Comparison of ENCODE assay signal across 11 mouse cellular contexts in genomic region chr5:110562741-110563326, GRCm38 (mm10). TPM values are rescaled to one million over a fixed set of nuclear protein-coding genes. Genes with fewer than 3 reads are reported as not detected.
DNase-seq lines count a peak whose midpoint lies in the region; ATAC-seq and TF ChIP-seq lines count a peak whose summit lies in the region.
"Had no signal": no experiment of that assay in that cellular context is flagged by ENCODE, and none has a peak within 500 bp of the region (broad histone marks: within the 10 kb centered on the region; RNA-seq: fewer than 3 reads in every experiment).

No protein-coding gene starts in this region.

- H3K27me3 ChIP-seq in forebrain, embryonic 15.5 days = no peaks in the 10 kb centered on the region
- no peaks in the 10 kb centered on the region for H3K27me3 ChIP-seq in forebrain, embryonic 10.5 days (ENCODE audit: poor library complexity, severe bottlenecking)
- no peaks in the 10 kb centered on the region for H3K27me3 ChIP-seq in forebrain, embryonic 16.5 days (replicated peaks; ENCODE audit: control insufficient read depth, insufficient read depth, low read length)
- no peaks in the 10 kb centered on the region for H3K27me3 ChIP-seq in intestine, postnatal 0 days (replicated peaks; ENCODE audit: control insufficient read depth, insufficient read depth, low read length)
- H3K27me3 ChIP-seq: limb, embryonic 15.5 days; neural tube, embryonic 13.5 days had no signal

- H3K4me1 ChIP-seq in forebrain, embryonic 15.5 days = peaks cover 14% of the 10 kb centered on the region
- peaks cover 13% of the 10 kb centered on the region for H3K4me1 ChIP-seq in forebrain, embryonic 10.5 days
- H3K4me1 ChIP-seq in forebrain, embryonic 16.5 days (replicated peaks; ENCODE audit: control insufficient read depth, insufficient read depth, low read length) = 0 out of 2 replicates have a peak, but pooled peaks cover 3% of the 10 kb centered on the region
- no peaks in the 10 kb centered on the region for H3K4me1 ChIP-seq in intestine, postnatal 0 days (replicated peaks; ENCODE audit: control insufficient read depth, insufficient read depth, low read length)
- H3K4me1 ChIP-seq: limb, embryonic 15.5 days had no signal

- no peaks in the 10 kb centered on the region for H3K36me3 ChIP-seq in forebrain, embryonic 15.5 days
- no peaks in the 10 kb centered on the region for H3K36me3 ChIP-seq in forebrain, embryonic 10.5 days (replicated peaks)
- H3K36me3 ChIP-seq in forebrain, embryonic 16.5 days (ENCODE audit: control insufficient read depth, insufficient read depth) = no peaks in the 10 kb centered on the region
- no peaks in the 10 kb centered on the region for H3K36me3 ChIP-seq in intestine, postnatal 0 days (ENCODE audit: control insufficient read depth, insufficient read depth)
- H3K36me3 ChIP-seq: limb, embryonic 15.5 days; neural tube, embryonic 13.5 days had no signal

- peak; percentile 55; the same call in 1 of the 2 replicates for ATAC-seq in forebrain, embryonic 15.5 days (replicated peaks)
- ATAC-seq in forebrain, embryonic 16.5 days = peak; percentile 82
- no peak for ATAC-seq in intestine, postnatal 0 days

- 58% methylated on average over 16 of the region's 16 CpGs for WGBS in forebrain, embryonic 15.5 days
- 87% methylated on average over 16 of the region's 16 CpGs for WGBS in forebrain, embryonic 10.5 days
- WGBS in forebrain, embryonic 16.5 days = 59% methylated on average over 16 of the region's 16 CpGs
- 79% methylated on average over 16 of the region's 16 CpGs for WGBS in intestine, postnatal 0 days

- H3K4me3 ChIP-seq in forebrain, embryonic 15.5 days = no peak overlapping the region
- H3K4me3 ChIP-seq in forebrain, embryonic 10.5 days = no peak overlapping the region
- peak overlapping the region; percentile 15; the same call in 1 of the 2 replicates for H3K4me3 ChIP-seq in forebrain, embryonic 16.5 days (replicated peaks; ENCODE audit: low read length)
- no peak overlapping the region for H3K4me3 ChIP-seq in intestine, postnatal 0 days (ENCODE audit: low read depth, low read length)
- H3K4me3 ChIP-seq: limb, embryonic 15.5 days; neural tube, embryonic 13.5 days had no signal

- H3K9ac ChIP-seq in forebrain, embryonic 15.5 days (replicated peaks) = no peak overlapping the region
- H3K9ac ChIP-seq in forebrain, embryonic 16.5 days (replicated peaks; ENCODE audit: low read depth, low read length) = no peak overlapping the region
- H3K9ac ChIP-seq in intestine, postnatal 0 days (ENCODE audit: low read depth, low read length) = no peak overlapping the region
- H3K9ac ChIP-seq: limb, embryonic 15.5 days; neural tube, embryonic 13.5 days had no signal

- H3K9me3 ChIP-seq in forebrain, embryonic 15.5 days = no peaks in the 10 kb centered on the region
- no peaks in the 10 kb centered on the region for H3K9me3 ChIP-seq in forebrain, embryonic 10.5 days
- no peaks in the 10 kb centered on the region for H3K9me3 ChIP-seq in forebrain, embryonic 16.5 days (ENCODE audit: control insufficient read depth, low read length)
- no peaks in the 10 kb centered on the region for H3K9me3 ChIP-seq in intestine, postnatal 0 days (ENCODE audit: control insufficient read depth)
- H3K9me3 ChIP-seq: limb, embryonic 15.5 days; neural tube, embryonic 13.5 days had no signal

- TF ChIP-seq CTCF in intestine, postnatal 0 days (IDR thresholded peaks at IDR 0.05; ENCODE audit: low read depth) = no peak

- no peak for DNase-seq in forebrain, embryonic 10.5 days (ENCODE audit: extremely low spot score, low spot score)
- peak; percentile 37 to 48 for DNase-seq in layer of hippocampus, postnatal 25 days (ENCODE audit: extremely low spot score in 1 of 2, low spot score in 1 of 2)
- peak; percentile 92 for DNase-seq in right cerebral cortex, postnatal 25 days
- DNase-seq in urinary bladder, postnatal 14 days (ENCODE audit: low spot score) = no peak
- DNase-seq in lung, postnatal 4 days = no peak
- DNase-seq: kidney, adult 8-10 months had no signal

- H3K27ac ChIP-seq in forebrain, embryonic 15.5 days (replicated peaks) = peak overlapping the region; percentile 80
- H3K27ac ChIP-seq in forebrain, embryonic 10.5 days = no peak overlapping the region
- peak overlapping the region; percentile 65 for H3K27ac ChIP-seq in forebrain, embryonic 16.5 days (ENCODE audit: low read length)
- H3K27ac ChIP-seq in intestine, postnatal 0 days (ENCODE audit: low read depth, low read length) = no peak overlapping the region
- H3K27ac ChIP-seq: limb, embryonic 15.5 days; neural tube, embryonic 13.5 days had no signal

- H3K4me2 ChIP-seq in forebrain, embryonic 15.5 days (replicated peaks) = peak overlapping the region; percentile 23
- H3K4me2 ChIP-seq in forebrain, embryonic 16.5 days (ENCODE audit: low read length) = peak overlapping the region; percentile 33; the same call in 1 of the 2 replicates
- H3K4me2 ChIP-seq in intestine, postnatal 0 days (replicated peaks; ENCODE audit: low read depth) = no peak overlapping the region
- H3K4me2 ChIP-seq: limb, embryonic 15.5 days; neural tube, embryonic 13.5 days had no signal

RNA-seq across cellular contexts. Expression of gene Galnt9, which starts 18.7 kb away (rescaled TPM):
- polyA plus RNA-seq in forebrain, embryonic 15.5 days (2015; fragmentation: Nextera tagmentation; extraction: Ambion mirVana) = 12.8 and 14.2 TPM in 2 replicates
- polyA plus RNA-seq in forebrain, embryonic 10.5 days (2016; fragmentation: Nextera tagmentation; extraction: Ambion mirVana) = 0.44 and 0.67 TPM in 2 replicates
- 13.9 and 15.5 TPM in 2 replicates for polyA plus RNA-seq in forebrain, embryonic 16.5 days (2015; fragmentation: Nextera tagmentation; extraction: Ambion mirVana)
- 100 to 1,000 TPM; 111 to 124 TPM for total RNA-seq in layer of hippocampus, postnatal 25 days (2021)
- polyA plus RNA-seq in intestine, postnatal 0 days (2015; fragmentation: Nextera tagmentation; extraction: Ambion mirVana) = 0.24 and 0.31 TPM in 2 replicates

Comparison
In these comparisons a context has a peak if more than half of its experiments do, and no peak if none do; other contexts are left out.
1. H3K27ac ChIP-seq: peak in forebrain, embryonic 15.5 days (single experiment) and forebrain, embryonic 16.5 days (single experiment); none in forebrain, embryonic 10.5 days (single experiment) and intestine, postnatal 0 days (single experiment).
2. DNase-seq: peak in layer of hippocampus, postnatal 25 days (2 of 2) and right cerebral cortex, postnatal 25 days (single experiment); none in forebrain, embryonic 10.5 days (single experiment), urinary bladder, postnatal 14 days (single experiment) and lung, postnatal 4 days (0 of 2).